Mouse (Mus musculus) brain, embryonic 14.5 days (tissue): ENCODE results near the gene Prpf38b.
"Not testable (repeated sequence)": the region's sequence is repeated elsewhere in the genome, so short reads cannot be mapped to it uniquely, and the experiment has no call there.

Experiments
- CTCF ChIP-seq: fragments of 200-500 bp; IDR thresholded peaks from 2 replicates; pipeline ENCODE4 v1.5.1; 2012; ENCODE audit warnings: inconsistent platforms, mild to moderate bottlenecking, moderate library complexity, borderline replicate concordance; ENCODE audit not compliant: insufficient read depth, insufficient read length; ENCODE audit errors: extremely low read depth
- POLR2A ChIP-seq: fragments of 200-500 bp; IDR thresholded peaks from 2 replicates; pipeline ENCODE4 v1.6.1; 2012; ENCODE audit warnings: mild to moderate bottlenecking, inconsistent platforms, borderline replicate concordance; ENCODE audit not compliant: poor library complexity, insufficient read depth, insufficient read length, severe bottlenecking; ENCODE audit errors: extremely low read depth

GRCm38 (mm10) chr3:108881873-108882272, 29.7 kb downstream of the Prpf38b start:
- not testable (repeated sequence) for TF ChIP-seq POLR2A, CTCF
